Mouse (Mus musculus) kidney, postnatal 25 days (tissue): Measurements from ENCODE around the gene Gpatch4.
A peak's percentile ranks its signal among the peaks of the same experiment; 100 is the strongest.

Source experiments
- DNase-seq, 2 experiments: peaks; one replicate each; pipeline ENCODE4 v3.0.0; 2021; ENCODE audit warnings: mixed read lengths in 2 of 2

Gpatch4 gene

DNA sequence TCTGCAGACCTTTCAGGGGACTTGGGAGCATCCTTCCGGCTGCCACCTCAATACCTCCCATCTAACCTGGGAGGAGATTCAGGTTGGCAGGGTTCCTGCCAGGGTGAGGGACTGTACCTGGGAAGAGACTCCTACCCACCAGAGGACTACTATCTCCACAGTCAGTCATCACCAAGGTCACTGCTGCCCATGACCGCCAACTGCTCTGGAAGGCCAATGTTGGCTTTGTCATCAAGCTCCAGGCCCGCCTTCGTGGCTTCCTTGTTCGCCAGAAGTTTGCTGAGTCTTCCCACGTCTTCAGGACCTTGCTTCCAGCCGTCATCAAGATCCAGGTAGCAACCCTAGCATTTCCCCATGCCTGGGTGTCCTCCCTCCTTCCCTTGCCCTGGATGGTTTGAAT lies 58.8 kb downstream of the Gpatch4 start:
- DNase-seq, result no peak

DNA sequence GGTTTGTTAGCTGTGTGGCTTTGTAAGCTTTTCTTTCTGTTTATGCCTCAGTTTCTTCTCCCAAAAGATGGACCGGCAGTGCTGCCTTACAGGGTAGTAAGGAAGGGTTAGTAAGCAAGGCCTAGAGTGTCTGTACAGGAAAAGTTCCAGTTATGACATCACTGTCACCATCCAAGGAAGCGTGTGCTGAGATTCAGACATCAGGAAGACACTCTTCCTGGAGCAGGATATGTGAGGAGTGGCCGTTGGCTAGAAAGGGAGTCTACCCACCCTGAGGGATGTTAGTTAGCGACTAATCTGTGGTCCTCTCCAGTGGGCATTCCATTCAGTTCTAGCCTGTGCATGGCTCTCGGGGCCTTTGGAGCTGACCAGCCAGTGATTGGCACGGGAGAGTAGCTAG lies 59.3 kb downstream of the Gpatch4 start:
- DNase-seq, result no peak

DNA sequence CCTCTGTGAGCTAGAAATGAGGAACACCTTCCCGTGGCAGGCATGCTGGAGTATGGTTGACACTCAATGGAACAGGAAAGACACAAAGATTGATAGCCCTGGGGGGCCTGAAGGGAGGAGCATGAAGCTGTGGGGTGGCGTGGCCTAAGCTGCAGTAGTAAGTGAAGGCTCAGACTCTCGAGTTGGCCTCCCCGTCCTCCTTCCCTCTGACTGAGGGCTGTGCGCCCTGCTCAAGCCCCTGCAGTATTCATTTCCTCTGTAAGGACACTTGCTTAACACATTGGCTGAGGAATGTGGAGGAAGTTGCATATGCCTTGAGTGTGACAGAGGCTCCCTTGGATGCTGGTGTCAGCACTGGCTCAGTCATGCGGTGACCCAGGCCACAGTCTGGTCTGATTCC lies 59.7 kb downstream of the Gpatch4 start:
- peak; percentile 30 to 64 for DNase-seq
